Mouse (Mus musculus) heart, postnatal 0 days (tissue): ENCODE results near the gene Phldb1. TPM values are rescaled to one million over a fixed set of nuclear protein-coding genes. Genes with fewer than 3 reads are reported as not detected.

Experiments
- ATAC-seq: fragments of 200-750 bp; cut with Nextera tagmentation; 2 replicates; pipeline ENCODE4 v1.8.0; 2017; ENCODE audit warnings: low read depth, moderate number of reproducible peaks, moderate library complexity; ENCODE audit not compliant: insufficient read depth
- DNase-seq: peaks from one replicate; pipeline ENCODE4 v3.0.0-alpha.2; 2016; ENCODE audit warnings: low spot score
- H3K27ac ChIP-seq: fragments of 300-500 bp; sonication (generic); 2 replicates; pipeline ENCODE4 v1.5.1; 2014; ENCODE audit warnings: low read depth, mild to moderate bottlenecking
- H3K27me3 ChIP-seq: fragments of 300-500 bp; sonication (generic); 2 replicates; pipeline ENCODE4 v1.6.1; 2014; ENCODE audit warnings: low read length, mixed read lengths; ENCODE audit not compliant: control insufficient read depth, insufficient read depth
- H3K36me3 ChIP-seq: fragments of 300-500 bp; sonication (generic); replicated peaks from 2 replicates; pipeline ENCODE4 v1.6.1; 2014; ENCODE audit warnings: low read length, mixed read lengths; ENCODE audit not compliant: control insufficient read depth, insufficient read depth
- H3K4me1 ChIP-seq: fragments of 300-500 bp; sonication (generic); 2 replicates; pipeline ENCODE4 v1.6.1; 2014; ENCODE audit warnings: antibody characterized with exemption; ENCODE audit not compliant: control insufficient read depth, insufficient read depth
- H3K4me2 ChIP-seq: fragments of 300-500 bp; sonication (generic); 2 replicates; pipeline ENCODE4 v1.6.1; 2014; ENCODE audit warnings: low read depth, mild to moderate bottlenecking, low read length, moderate library complexity
- H3K4me3 ChIP-seq: fragments of 300-500 bp; sonication (generic); 2 replicates; pipeline ENCODE4 v1.5.1; 2014; ENCODE audit warnings: low read depth, low read length
- H3K9ac ChIP-seq: fragments of 300-500 bp; sonication (generic); replicated peaks from 2 replicates; pipeline ENCODE4 v1.6.1; 2014; ENCODE audit warnings: low read depth, low read length, mixed read lengths
- H3K9me3 ChIP-seq: fragments of 300-500 bp; sonication (generic); replicated peaks from 2 replicates; pipeline ENCODE4 v1.6.1; 2016; ENCODE audit warnings: low read length; ENCODE audit not compliant: control insufficient read depth
- CTCF ChIP-seq: IDR thresholded peaks from 2 replicates; pipeline ENCODE4 v1.5.1; 2016; ENCODE audit warnings: antibody characterized with exemption, control low read depth, low read depth
- EP300 ChIP-seq: IDR thresholded peaks from 2 replicates; pipeline ENCODE4 v1.6.1; 2016; ENCODE audit warnings: antibody characterized with exemption, low read depth
- WGBS: fragments of 180-500 bp; shearing (Covaris S2); extraction: QIAGEN DNeasy Blood & Tissue Kit; methylation state at CpG from one replicate; pipeline ENCODE4 v1.1.7; 2014; 5-methylcytosine and 5-hydroxymethylcytosine counted together
- polyA plus RNA-seq: library from polyadenylated mRNA; unstranded; fragments of >200 nt; fragmentation: Nextera tagmentation; extraction: Ambion mirVana; gene quantifications from 2 replicates; pipeline ENCODE4 v1.2.1, GENCODE M21; 2015
- total RNA-seq: library from RNA; depleted of rRNA; stranded (reverse); fragments of >200 nt; gene quantifications from 2 replicates; pipeline ENCODE4 v1.2.3, GENCODE M21; 2014; ENCODE audit warnings: low replicate concordance

Phldb1 gene
- total and polyA plus RNA-seq, 2 experiments from 2014 or later = 28.0 to 138 TPM

DNA sequence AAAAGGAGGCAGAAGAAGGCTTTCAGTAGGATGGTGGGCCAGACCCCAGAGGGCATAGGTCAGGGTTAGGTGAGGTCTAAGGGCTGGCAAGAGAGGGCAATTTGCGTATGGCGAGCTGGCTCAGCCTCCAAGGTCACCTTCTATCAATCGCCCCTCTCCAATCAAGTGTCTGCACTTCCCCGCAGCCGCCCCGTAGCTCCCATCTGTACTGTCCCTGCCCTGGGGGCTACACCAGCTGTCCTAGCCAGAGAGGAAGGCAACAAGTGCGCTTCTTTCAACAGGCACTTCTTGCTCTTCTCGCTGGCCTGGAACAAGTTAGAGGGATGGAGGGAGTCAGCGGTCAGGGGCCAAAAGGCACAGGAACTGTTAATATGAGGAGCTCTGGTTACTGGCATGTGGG, 47.0 kb downstream of the Phldb1 start:
- WGBS = 69% methylated on average over 9 of the region's 9 CpGs
- H3K4me2 ChIP-seq = no peak overlapping the region
- no peaks in the 10 kb centered on the region for H3K9me3 ChIP-seq
- no peak for DNase-seq
- no peak for ATAC-seq
- H3K9ac ChIP-seq = no peak overlapping the region
- no peaks in the 10 kb centered on the region for H3K27me3 ChIP-seq
- H3K36me3 ChIP-seq = peaks cover 50% of the 10 kb centered on the region
- no peak overlapping the region for H3K4me3 ChIP-seq
- TF ChIP-seq EP300 (no peak), CTCF (no peak)
- no peak overlapping the region for H3K27ac ChIP-seq
- H3K4me1 ChIP-seq = peaks cover 19% of the 10 kb centered on the region

DNA sequence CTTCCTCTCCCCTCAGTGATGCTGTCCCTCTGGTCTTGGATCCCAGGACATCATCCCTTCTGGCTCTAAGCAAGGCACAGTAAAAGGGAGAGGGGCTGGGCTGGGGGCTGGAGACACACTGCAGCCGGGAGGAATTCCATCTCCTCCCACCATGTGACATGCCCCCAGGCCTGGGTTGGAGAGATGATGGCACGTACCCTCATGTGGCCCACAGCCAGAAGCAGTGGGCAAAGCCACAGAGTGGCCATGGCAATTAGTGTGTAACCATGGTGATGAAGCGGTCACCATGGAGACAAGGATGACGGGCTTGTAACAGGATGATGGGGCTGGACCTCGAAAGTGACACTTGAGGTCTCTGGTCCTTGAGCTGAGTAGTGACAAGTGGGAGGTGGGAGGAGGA, 48.4 kb downstream of the Phldb1 start:
- 80% methylated on average over 5 of the region's 5 CpGs for WGBS
- TF ChIP-seq CTCF (no peak), EP300 (no peak)
- DNase-seq (no peak), ATAC-seq (no peak)
- no peak overlapping the region for H3K27ac ChIP-seq
- 0 out of 2 replicates have a peak, but pooled peaks cover 10% of the 10 kb centered on the region for H3K4me1 ChIP-seq
- no peaks in the 10 kb centered on the region for H3K27me3 ChIP-seq
- H3K9me3 ChIP-seq = no peaks in the 10 kb centered on the region
- no peak overlapping the region for H3K9ac ChIP-seq
- H3K36me3 ChIP-seq = peaks cover 47% of the 10 kb centered on the region
- no peak overlapping the region for H3K4me3 ChIP-seq
- H3K4me2 ChIP-seq = no peak overlapping the region

GRCm38 (mm10) chr9:44685346-44686330, 49.4 kb downstream of the Phldb1 start:
- H3K4me3 ChIP-seq = no peak overlapping the region
- WGBS = 35% methylated on average over 14 of the region's 14 CpGs
- H3K4me1 ChIP-seq = no peaks in the 10 kb centered on the region
- DNase-seq (peak; percentile 47), ATAC-seq (peak; percentile 37)
- no peak overlapping the region for H3K9ac ChIP-seq
- H3K4me2 ChIP-seq = no peak overlapping the region
- H3K36me3 ChIP-seq = peaks cover 41% of the 10 kb centered on the region
- TF ChIP-seq CTCF (peak; percentile 93), EP300 (no peak; the same call in 1 of the 2 replicates)
- no peaks in the 10 kb centered on the region for H3K27me3 ChIP-seq
- H3K27ac ChIP-seq = peak overlapping the region; percentile 34; the same call in 1 of the 2 replicates
- no peaks in the 10 kb centered on the region for H3K9me3 ChIP-seq

GRCm38 (mm10) chr9:44683046-44683445, 52.0 kb downstream of the Phldb1 start:
- Histone ChIP-seq H3K9ac (no peak overlapping the region), H3K36me3 (peaks cover 19% of the 10 kb centered on the region), H3K4me1 (no peaks in the 10 kb centered on the region), H3K27ac (no peak overlapping the region), H3K27me3 (no peaks in the 10 kb centered on the region), H3K9me3 (no peaks in the 10 kb centered on the region), H3K4me2 (no peak overlapping the region), H3K4me3 (no peak overlapping the region)
- no peak for DNase-seq
- TF ChIP-seq EP300 (no peak), CTCF (no peak)
- 85% methylated on average over 8 of the region's 8 CpGs for WGBS
- no peak for ATAC-seq

- ATAC-seq = no peak
- H3K4me2 ChIP-seq = no peak overlapping the region
- no peaks in the 10 kb centered on the region for H3K9me3 ChIP-seq
- WGBS = 67% methylated on average over 5 of the region's 5 CpGs
- no peaks in the 10 kb centered on the region for H3K36me3 ChIP-seq
- no peak for DNase-seq
- H3K4me1 ChIP-seq = no peaks in the 10 kb centered on the region
- H3K9ac ChIP-seq = no peak overlapping the region
- H3K4me3 ChIP-seq = no peak overlapping the region
- no peaks in the 10 kb centered on the region for H3K27me3 ChIP-seq
- TF ChIP-seq CTCF (no peak), EP300 (no peak)
- H3K27ac ChIP-seq = no peak overlapping the region
Measured at GRCm38 (mm10) chr9:44679565-44679964, 55.4 kb downstream of the Phldb1 start.
